Mouse (Mus musculus) activated CD4-positive, CD25-positive, alpha-beta regulatory T cell, adult 9 weeks (primary cell): Measurements from ENCODE around the gene Mrm1. TPM values are rescaled to one million over a fixed set of nuclear protein-coding genes. Genes with fewer than 3 reads are reported as not detected.

Experiments
- polyA plus RNA-seq: library from polyadenylated mRNA; unstranded; fragments of 100-300 nt; shearing (Covaris generic); gene quantifications from one replicate; pipeline ENCODE4 v1.2.1, GENCODE M21; 2017

Gene Mrm1
- 18.2 TPM for polyA plus RNA-seq

GRCm38 (mm10) chr11:84818961-84819692 is at the start of gene Mrm1:
TSS of gene Mrm1 (minus strand) at chr11:84819515.

GRCm38 (mm10) chr11:84828516-84829399 is 9.4 kb upstream of the Mrm1 start, which contains the start of gene Dhrs11:
TSS of gene Dhrs11 (minus strand) at chr11:84828994.

Other genes starting within 250 kb of the Mrm1 start
- 24.9 TPM for gene Dhrs11, start 9.5 kb upstream of the Mrm1 start, polyA plus RNA-seq
- 162 TPM for gene Ggnbp2, start 51.3 kb upstream of the Mrm1 start, polyA plus RNA-seq
- 3.1 TPM for gene Myo19, start 60.6 kb upstream of the Mrm1 start, polyA plus RNA-seq
- gene Pigw, start 60.8 kb upstream of the Mrm1 start, polyA plus RNA-seq: 4.8 TPM
- 26.6 TPM for gene Znhit3, start 96.9 kb upstream of the Mrm1 start, polyA plus RNA-seq
- gene Car4, start 138.3 kb upstream of the Mrm1 start, polyA plus RNA-seq: not detected